Mouse (Mus musculus): ENCODE results near the gene Wfdc10. TPM values are rescaled to one million over a fixed set of nuclear protein-coding genes. Genes with fewer than 3 reads are reported as not detected.

Wfdc10 gene
- polyA plus RNA-seq, 1 experiment, result not detected

DNA sequence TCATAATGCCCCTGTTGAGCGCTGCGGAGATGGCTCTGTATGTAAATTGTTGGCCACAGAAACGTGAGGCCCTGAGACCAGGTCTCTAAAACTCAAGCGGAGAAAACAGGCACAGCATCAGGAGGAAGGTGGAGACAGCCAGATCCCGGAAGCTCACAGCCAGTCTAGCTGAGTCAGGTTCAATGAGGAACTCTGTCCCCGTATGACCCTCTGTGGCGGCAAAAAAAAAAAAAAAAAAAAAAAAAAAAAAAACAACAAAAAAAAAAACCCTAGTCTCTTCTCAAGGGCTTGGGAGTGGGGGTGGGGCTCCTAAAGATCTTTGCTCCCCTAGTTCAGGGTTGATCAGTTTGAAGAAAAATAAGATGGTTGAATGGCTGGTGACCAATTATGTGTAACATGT lies 14.7 kb upstream of the Wfdc10 start:
- WGBS, result 60% methylated on average over 7 of the region's 7 CpGs
- TF ChIP-seq CTCF (IDR thresholded peaks at IDR 0.05; ENCODE audit: borderline replicate concordance, insufficient read depth, low read depth, low read length) (no peak), POLR2A (IDR thresholded peaks at IDR 0.05; ENCODE audit: borderline replicate concordance, insufficient read depth, low read length) (no peak)
- no peak for DNase-seq
- Histone ChIP-seq H3K4me3 (replicated peaks; ENCODE audit: insufficient read depth, low read depth, low read length) (no peak overlapping the region), H3K27ac (ENCODE audit: insufficient read depth, low read length) (no peak overlapping the region), H3K27me3 (ENCODE audit: control insufficient read depth, insufficient read depth, low read length) (no peaks in the 10 kb centered on the region; the same call in 1 of the 2 replicates), H3K4me1 (ENCODE audit: control insufficient read depth, insufficient read depth, low read length) (no peaks in the 10 kb centered on the region)

DNA sequence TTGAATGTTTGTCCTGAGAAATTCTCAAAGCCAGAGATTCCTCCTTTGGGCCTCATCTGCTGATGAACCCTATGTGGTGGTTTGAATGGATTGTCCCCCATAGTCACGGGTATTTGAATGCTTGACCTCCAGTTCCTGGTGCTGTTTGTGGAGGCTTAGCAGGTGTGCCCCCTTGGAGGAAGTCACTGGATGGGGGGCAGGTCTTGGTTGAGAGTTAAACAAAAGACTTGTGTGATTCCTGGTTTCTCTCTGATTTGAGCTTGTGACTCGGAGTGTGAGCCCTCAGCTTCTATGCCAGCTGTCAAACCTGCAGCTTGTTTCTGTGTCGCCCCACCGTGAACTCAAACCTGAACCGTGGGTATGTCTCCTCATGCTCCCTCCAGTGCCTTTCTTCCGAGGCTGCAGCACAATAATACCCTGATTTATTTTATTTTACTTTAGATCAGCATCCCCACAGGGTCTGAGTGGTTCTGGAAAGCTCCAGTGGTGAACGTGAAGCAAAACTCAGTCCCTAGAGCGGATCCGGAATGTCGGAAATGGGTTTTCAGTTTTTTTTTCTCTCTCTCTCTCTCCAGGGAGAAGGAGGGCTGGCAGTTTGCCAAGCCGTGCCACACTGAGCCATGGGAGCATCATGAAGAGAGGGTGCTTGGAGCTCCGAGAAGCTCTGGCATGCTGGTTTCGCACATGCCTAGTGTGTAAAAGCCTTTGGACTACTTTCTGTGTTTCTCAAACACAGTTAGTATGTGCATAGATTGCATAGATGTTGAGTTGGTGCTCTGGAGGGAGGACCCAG lies 13.8 kb upstream of the Wfdc10 start:
- Histone ChIP-seq H3K4me1 (ENCODE audit: control insufficient read depth, insufficient read depth, low read length) (no peaks in the 10 kb centered on the region), H3K27ac (ENCODE audit: insufficient read depth, low read length) (no peak overlapping the region), H3K27me3 (ENCODE audit: control insufficient read depth, insufficient read depth, low read length) (no peaks in the 10 kb centered on the region; the same call in 1 of the 2 replicates), H3K4me3 (replicated peaks; ENCODE audit: insufficient read depth, low read depth, low read length) (no peak overlapping the region)
- WGBS, result 40% methylated on average over 13 of the region's 13 CpGs
- TF ChIP-seq CTCF (IDR thresholded peaks at IDR 0.05; ENCODE audit: borderline replicate concordance, insufficient read depth, low read depth, low read length), result no peak
- no peak for DNase-seq

DNA sequence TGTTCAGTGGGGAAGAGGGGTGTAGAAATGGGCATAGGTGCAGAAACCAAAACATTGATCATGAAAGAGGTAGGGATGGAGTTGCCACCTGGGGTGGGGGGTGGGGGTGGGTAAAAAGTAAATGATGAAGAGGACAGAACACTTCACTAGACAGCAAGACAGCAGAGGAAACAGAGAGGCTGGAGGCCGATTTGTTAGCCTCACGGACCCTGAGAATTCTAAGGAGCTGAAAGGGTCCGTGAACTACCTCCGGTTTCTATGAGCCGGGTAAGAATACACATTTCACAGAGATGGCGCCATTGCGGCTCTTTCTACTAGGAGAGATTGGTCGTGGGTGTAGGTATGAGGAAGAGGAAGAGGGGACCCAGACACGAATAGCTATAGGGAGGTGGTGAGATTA lies 637 bp downstream of the Wfdc10 start, which contains the start of gene Wfdc9:
Gene Wfdc9, minus strand, starts transcription at position 101 of the 400 bp plus-strand sequence.
- TF ChIP-seq CTCF (IDR thresholded peaks at IDR 0.05; ENCODE audit: borderline replicate concordance, insufficient read depth, low read depth, low read length) (no peak), POLR2A (IDR thresholded peaks at IDR 0.05; ENCODE audit: borderline replicate concordance, insufficient read depth, low read length) (no peak)
- Histone ChIP-seq H3K4me1 (ENCODE audit: control insufficient read depth, insufficient read depth, low read length) (no peaks in the 10 kb centered on the region), H3K27me3 (ENCODE audit: control insufficient read depth, insufficient read depth, low read length) (no peaks in the 10 kb centered on the region), H3K4me3 (replicated peaks; ENCODE audit: insufficient read depth, low read depth, low read length) (no peak within 1 kb of the TSS), H3K27ac (ENCODE audit: insufficient read depth, low read length) (no peak within 1 kb of the TSS)
- 79% methylated on average over 9 of the region's 9 CpGs for WGBS
- no peak for DNase-seq

DNA sequence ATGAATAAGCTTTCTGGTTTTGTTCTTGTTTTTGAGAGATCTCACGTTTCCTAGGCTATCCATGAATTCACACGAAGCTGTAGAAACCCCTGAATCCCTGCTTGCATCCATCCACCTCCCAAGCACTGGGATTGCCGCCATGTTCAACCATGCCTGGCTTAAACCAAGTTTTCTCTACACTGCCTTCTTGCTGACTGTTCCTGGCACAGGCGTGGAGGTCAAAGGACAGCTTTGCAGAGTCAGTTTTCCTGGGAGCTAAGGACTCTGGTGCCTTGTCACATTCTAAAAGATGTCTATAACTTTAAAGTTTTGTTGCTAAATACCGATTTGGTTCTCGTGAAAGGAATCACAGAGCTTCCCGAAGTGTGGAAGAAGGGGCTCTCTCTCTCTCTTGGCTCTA lies 9.0 kb downstream of the Wfdc10 start:
- H3K27me3 ChIP-seq (ENCODE audit: control insufficient read depth, insufficient read depth, low read length), result no peaks in the 10 kb centered on the region
- no peak for TF ChIP-seq POLR2A (IDR thresholded peaks at IDR 0.05; ENCODE audit: borderline replicate concordance, insufficient read depth, low read length)
- no peak for TF ChIP-seq CTCF (IDR thresholded peaks at IDR 0.05; ENCODE audit: borderline replicate concordance, insufficient read depth, low read depth, low read length)
- DNase-seq, result no peak
- 83% methylated on average over 7 of the region's 7 CpGs for WGBS
- H3K27ac ChIP-seq (ENCODE audit: insufficient read depth, low read length), result no peak overlapping the region
- no peak overlapping the region for H3K4me3 ChIP-seq (replicated peaks; ENCODE audit: insufficient read depth, low read depth, low read length)
- no peaks in the 10 kb centered on the region for H3K4me1 ChIP-seq (ENCODE audit: control insufficient read depth, insufficient read depth, low read length)

DNA sequence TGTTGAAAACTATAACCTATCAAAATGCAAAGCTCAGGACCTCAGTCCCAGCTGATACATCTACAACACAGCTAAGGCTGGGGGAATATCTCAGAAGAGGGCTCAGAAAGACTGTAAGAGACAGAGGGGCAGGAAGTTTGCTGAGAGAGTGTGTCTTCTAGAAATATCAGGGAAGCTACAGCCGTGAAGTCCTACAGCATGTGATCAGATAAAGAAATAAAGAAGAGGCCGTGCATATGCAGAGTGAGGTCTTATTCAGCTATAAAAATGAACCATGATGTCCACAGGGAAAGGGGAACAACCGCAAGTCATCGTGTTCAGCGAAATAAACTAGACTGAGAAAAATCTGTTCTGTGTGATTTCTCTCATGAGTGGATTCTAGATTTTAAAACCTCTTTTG lies 14.4 kb downstream of the Wfdc10 start:
- DNase-seq, result no peak

DNA sequence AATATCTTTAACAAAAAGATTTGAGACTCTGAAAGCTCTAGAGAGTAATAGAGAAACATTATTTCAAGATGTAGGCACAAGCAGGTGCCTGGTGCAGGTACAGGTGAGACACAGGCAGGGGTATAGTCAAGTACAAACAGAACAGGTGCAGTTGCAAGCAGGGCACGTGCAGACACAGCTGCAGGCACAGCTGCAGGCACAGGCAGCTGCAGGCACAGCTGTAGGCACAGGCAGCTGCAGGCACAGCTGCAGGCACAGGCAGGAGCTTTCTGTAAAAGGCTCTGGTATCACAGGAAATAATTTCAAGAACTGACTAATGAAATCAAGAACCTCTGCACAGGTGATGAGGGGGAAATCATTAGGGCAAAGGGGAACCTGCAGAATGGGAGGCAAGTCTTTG lies 15.1 kb downstream of the Wfdc10 start:
- Histone ChIP-seq H3K27me3 (ENCODE audit: control insufficient read depth, insufficient read depth, low read length) (no peaks in the 10 kb centered on the region), H3K4me1 (ENCODE audit: control insufficient read depth, insufficient read depth, low read length) (no peaks in the 10 kb centered on the region), H3K4me3 (replicated peaks; ENCODE audit: insufficient read depth, low read depth, low read length) (no peak overlapping the region), H3K27ac (ENCODE audit: insufficient read depth, low read length) (no peak overlapping the region)
- no peak for DNase-seq
- TF ChIP-seq CTCF (IDR thresholded peaks at IDR 0.05; ENCODE audit: borderline replicate concordance, insufficient read depth, low read depth, low read length) (no peak), POLR2A (IDR thresholded peaks at IDR 0.05; ENCODE audit: borderline replicate concordance, insufficient read depth, low read length) (no peak)
- WGBS, result 11% methylated on average over 1 of the region's 1 CpGs

More for the DNA sequence above, 14.4 kb downstream of the Wfdc10 start:
- 82% methylated on average over 5 of the region's 5 CpGs for WGBS
- TF ChIP-seq CTCF (IDR thresholded peaks at IDR 0.05; ENCODE audit: borderline replicate concordance, insufficient read depth, low read depth, low read length), result no peak
- no peak for TF ChIP-seq POLR2A (IDR thresholded peaks at IDR 0.05; ENCODE audit: borderline replicate concordance, insufficient read depth, low read length)
- Histone ChIP-seq H3K27me3 (ENCODE audit: control insufficient read depth, insufficient read depth, low read length) (no peaks in the 10 kb centered on the region), H3K4me1 (ENCODE audit: control insufficient read depth, insufficient read depth, low read length) (no peaks in the 10 kb centered on the region), H3K4me3 (replicated peaks; ENCODE audit: insufficient read depth, low read depth, low read length) (no peak overlapping the region), H3K27ac (ENCODE audit: insufficient read depth, low read length) (no peak overlapping the region)

DNA sequence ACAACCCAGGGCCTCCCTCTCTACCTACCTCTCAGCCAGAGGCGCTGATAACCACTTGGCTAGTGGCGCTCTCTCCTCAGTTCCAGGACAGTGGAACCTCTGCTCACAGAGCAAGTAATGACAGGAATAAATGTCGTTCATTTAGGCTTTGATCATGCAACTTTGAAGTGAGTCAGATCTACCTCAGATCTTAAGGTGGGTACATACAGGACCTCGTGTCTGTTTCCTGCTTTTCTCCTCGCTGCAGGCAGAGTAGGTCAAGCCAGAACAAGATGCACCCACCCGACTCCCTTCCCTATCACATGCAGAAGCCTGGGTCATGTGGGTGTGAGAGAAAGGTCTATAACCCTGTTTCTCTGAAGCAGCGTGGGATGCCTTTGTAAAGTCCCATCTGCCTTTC lies 18.1 kb downstream of the Wfdc10 start, which contains the start of gene Wfdc11:
Gene Wfdc11, minus strand, starts transcription at position 101 of the 400 bp plus-strand sequence.
- DNase-seq, result no peak
- TF ChIP-seq POLR2A (IDR thresholded peaks at IDR 0.05; ENCODE audit: borderline replicate concordance, insufficient read depth, low read length) (no peak), CTCF (IDR thresholded peaks at IDR 0.05; ENCODE audit: borderline replicate concordance, insufficient read depth, low read depth, low read length) (no peak)

DNA sequence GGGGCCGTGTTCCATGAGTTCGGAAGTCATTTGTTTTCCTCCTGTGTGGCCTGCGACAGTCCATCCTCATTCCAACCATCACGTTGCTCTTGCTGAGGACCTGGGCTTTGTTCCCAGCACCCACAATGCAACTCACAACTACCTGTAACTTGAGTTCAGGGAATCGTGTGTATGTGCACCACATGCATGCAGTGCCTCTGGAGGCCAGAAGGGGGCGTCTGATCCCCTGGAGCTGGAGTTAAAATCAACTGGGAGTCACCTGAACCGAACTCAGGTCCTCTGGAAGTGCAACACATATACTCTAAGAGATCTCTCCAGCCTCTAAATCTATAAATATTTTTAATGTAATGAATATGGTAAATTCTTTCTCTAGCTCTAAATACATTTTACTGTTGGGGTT lies 20.3 kb downstream of the Wfdc10 start:
- WGBS, result 81% methylated on average over 7 of the region's 7 CpGs
- Histone ChIP-seq H3K4me1 (ENCODE audit: control insufficient read depth, insufficient read depth, low read length) (no peaks in the 10 kb centered on the region), H3K27ac (ENCODE audit: insufficient read depth, low read length) (no peak overlapping the region), H3K4me3 (replicated peaks; ENCODE audit: insufficient read depth, low read depth, low read length) (no peak overlapping the region), H3K27me3 (ENCODE audit: control insufficient read depth, insufficient read depth, low read length) (no peaks in the 10 kb centered on the region; the same call in 1 of the 2 replicates)
- no peak for DNase-seq
- TF ChIP-seq CTCF (IDR thresholded peaks at IDR 0.05; ENCODE audit: borderline replicate concordance, insufficient read depth, low read depth, low read length), result no peak
- no peak for TF ChIP-seq POLR2A (IDR thresholded peaks at IDR 0.05; ENCODE audit: borderline replicate concordance, insufficient read depth, low read length)

More for the DNA sequence above, 18.1 kb downstream of the Wfdc10 start, which contains the start of gene Wfdc11:
- no peaks in the 10 kb centered on the region for H3K4me1 ChIP-seq (ENCODE audit: control insufficient read depth, insufficient read depth, low read length)
- H3K27me3 ChIP-seq (ENCODE audit: control insufficient read depth, insufficient read depth, low read length), result no peaks in the 10 kb centered on the region; the same call in 1 of the 2 replicates
- no peak within 1 kb of the TSS for H3K4me3 ChIP-seq (replicated peaks; ENCODE audit: insufficient read depth, low read depth, low read length)
- no peak within 1 kb of the TSS for H3K27ac ChIP-seq (ENCODE audit: insufficient read depth, low read length)
- WGBS, result 75% methylated on average over 7 of the region's 7 CpGs

Measured in cerebellum, adult 2 months (tissue).